Mouse (Mus musculus): Measurements from ENCODE around the gene Fcgr1. TPM values are rescaled to one million over a fixed set of nuclear protein-coding genes. Genes with fewer than 3 reads are reported as not detected.

The Fcgr1 gene
- polyA plus RNA-seq, 1 experiment from 2014 or later: 1.9 TPM

DNA sequence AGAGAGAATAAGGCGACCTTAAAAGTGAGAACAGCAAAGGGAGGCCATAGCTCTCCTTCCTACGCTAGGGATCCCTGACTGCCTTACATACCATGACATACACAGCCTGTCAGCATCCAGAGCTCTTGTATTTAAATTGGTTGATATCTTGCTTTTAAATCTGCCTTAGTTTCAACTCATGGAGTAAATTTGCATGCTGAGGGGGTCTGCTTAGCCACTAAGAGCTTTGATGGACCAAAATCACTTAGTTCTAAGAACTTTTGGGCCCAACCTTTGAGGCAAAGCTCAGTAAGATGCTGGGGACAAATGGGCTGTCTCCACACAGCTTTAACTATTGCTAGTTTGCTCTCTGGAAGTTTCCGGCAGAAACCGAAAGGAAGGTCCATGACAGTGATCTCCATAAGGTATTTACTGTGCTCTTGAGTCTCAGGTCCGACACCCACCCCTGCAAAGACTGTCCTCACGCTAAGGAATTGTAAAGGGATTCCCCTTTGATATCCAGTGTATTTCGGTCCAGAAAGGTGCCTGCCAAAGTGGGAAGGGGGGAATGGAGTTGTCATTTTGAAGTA, 56.4 kb downstream of the Fcgr1 start:
- DNase-seq (ENCODE audit: low spot score): peak; percentile 43
- Histone ChIP-seq H3K4me1 (replicated peaks) (peaks cover 24% of the 10 kb centered on the region), H3K9me3 (no peaks in the 10 kb centered on the region), H3K4me3 (peak overlapping the region; percentile 60), H3K36me3 (no peaks in the 10 kb centered on the region), H3K27me3 (ENCODE audit: insufficient read depth, poor library complexity, severe bottlenecking) (no peaks in the 10 kb centered on the region), H3K27ac (peak overlapping the region; percentile 91)
- 32% methylated on average over 7 of the region's 7 CpGs for WGBS

DNA sequence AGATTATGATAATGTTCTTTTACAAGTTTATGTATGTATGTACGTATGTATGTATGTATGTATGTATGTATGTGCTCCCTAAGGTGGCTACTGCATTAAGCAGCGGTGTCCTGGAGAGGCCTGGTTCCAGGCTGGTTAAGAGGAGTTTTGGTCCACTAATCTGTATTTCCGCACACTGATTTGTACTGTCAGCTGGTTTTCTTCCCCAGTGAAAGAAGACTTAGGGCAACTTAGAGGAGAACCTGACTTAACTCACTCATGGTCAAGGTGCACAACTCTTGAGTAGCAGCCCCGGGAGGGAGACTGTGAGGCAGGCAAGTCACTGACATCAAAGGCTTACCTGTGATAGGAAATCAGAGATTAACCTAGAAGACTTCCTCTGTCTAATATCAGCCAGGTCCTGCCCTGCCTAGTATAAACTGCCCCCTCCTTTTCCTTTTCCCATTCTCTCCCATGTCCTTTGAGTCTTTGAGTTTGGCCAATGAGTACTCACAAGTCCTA, 56.9 kb downstream of the Fcgr1 start:
- WGBS: 86% methylated on average over 4 of the region's 4 CpGs
- peak; percentile 33 for DNase-seq (ENCODE audit: low spot score)
- Histone ChIP-seq H3K27ac (peak overlapping the region; percentile 91), H3K36me3 (no peaks in the 10 kb centered on the region), H3K4me3 (peak overlapping the region; percentile 60), H3K4me1 (replicated peaks) (peaks cover 24% of the 10 kb centered on the region), H3K9me3 (no peaks in the 10 kb centered on the region), H3K27me3 (ENCODE audit: insufficient read depth, poor library complexity, severe bottlenecking) (no peaks in the 10 kb centered on the region)

DNA sequence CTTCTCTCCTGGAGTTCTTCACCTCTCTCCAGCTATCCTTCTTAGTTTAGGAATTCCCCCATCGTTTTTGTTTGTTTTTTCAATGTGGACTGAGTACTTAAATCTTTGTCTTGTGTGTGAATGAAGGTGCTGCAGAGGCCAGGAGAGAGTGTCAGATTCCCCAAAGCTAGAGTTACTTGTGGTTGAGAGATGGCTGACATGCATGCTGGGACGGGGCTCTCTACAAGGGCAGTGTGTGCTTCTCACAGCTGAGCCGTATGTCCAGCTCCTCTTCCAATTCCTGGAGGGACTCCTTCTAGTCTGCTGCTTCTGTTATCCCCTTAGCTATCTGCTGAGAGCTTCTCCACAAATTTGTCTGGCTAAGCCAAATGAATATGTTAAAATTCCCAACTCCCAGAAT, 57.9 kb downstream of the Fcgr1 start:
- Histone ChIP-seq H3K36me3 (no peaks in the 10 kb centered on the region), H3K4me1 (replicated peaks) (peaks cover 21% of the 10 kb centered on the region), H3K27ac (no peak overlapping the region; the same call in 1 of the 2 replicates), H3K9me3 (no peaks in the 10 kb centered on the region), H3K4me3 (no peak overlapping the region), H3K27me3 (ENCODE audit: insufficient read depth, poor library complexity, severe bottlenecking) (no peaks in the 10 kb centered on the region)
- 55% methylated on average over 3 of the region's 3 CpGs for WGBS
- no peak for DNase-seq (ENCODE audit: low spot score)

DNA sequence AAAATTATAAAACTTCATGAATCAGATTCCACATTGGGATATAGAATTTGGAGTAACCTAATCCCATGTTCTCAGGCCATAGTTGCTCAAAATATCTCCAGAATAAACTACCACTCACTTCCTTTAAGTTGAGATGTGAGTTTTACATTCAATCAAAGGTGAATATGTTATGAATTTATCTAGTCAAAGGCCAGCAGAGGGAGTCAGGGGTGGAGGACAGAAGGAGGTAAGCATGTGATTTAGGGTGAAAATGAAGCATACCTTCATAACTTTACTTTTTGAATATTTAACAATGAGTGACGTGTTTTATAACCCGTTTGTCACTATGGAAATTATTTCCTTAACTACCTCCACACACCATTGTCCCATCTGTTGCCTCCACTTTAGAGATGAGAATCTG, 58.9 kb downstream of the Fcgr1 start:
- H3K27me3 ChIP-seq (ENCODE audit: insufficient read depth, poor library complexity, severe bottlenecking): no peaks in the 10 kb centered on the region
- H3K4me3 ChIP-seq: no peak overlapping the region
- H3K4me1 ChIP-seq (replicated peaks): peaks cover 16% of the 10 kb centered on the region
- H3K27ac ChIP-seq: no peak overlapping the region
- no peaks in the 10 kb centered on the region for H3K36me3 ChIP-seq
- no peaks in the 10 kb centered on the region for H3K9me3 ChIP-seq
- DNase-seq (ENCODE audit: low spot score): no peak
- WGBS: 95% methylated on average over 2 of the region's 2 CpGs

Other genes with a start within 250 kb of the Fcgr1 start
- 30.4 and 32.4 TPM in 2 replicates for gene Vps45, start 235.5 kb downstream of the Fcgr1 start, polyA plus RNA-seq (2016; fragmentation: Nextera tagmentation; extraction: Ambion mirVana)
- gene Otud7b, start 189.4 kb downstream of the Fcgr1 start, polyA plus RNA-seq (2016; fragmentation: Nextera tagmentation; extraction: Ambion mirVana): 12.8 and 19.2 TPM in 2 replicates
- gene Mtmr11, start 132.0 kb downstream of the Fcgr1 start, polyA plus RNA-seq (2016; fragmentation: Nextera tagmentation; extraction: Ambion mirVana): 10.4 and 11.4 TPM in 2 replicates
- 250 and 259 TPM in 2 replicates for gene Sf3b4, start 121.6 kb downstream of the Fcgr1 start, polyA plus RNA-seq (2016; fragmentation: Nextera tagmentation; extraction: Ambion mirVana)
- gene Sv2a, start 112.8 kb downstream of the Fcgr1 start, polyA plus RNA-seq (2016; fragmentation: Nextera tagmentation; extraction: Ambion mirVana): 3.7 and 15.3 TPM in 2 replicates
- 89.6 and 90.3 TPM in 2 replicates for gene Bola1, start 74.3 kb downstream of the Fcgr1 start, polyA plus RNA-seq (2016; fragmentation: Nextera tagmentation; extraction: Ambion mirVana)
- not detected in 2 replicates for gene Hist2h2ab, start 74.1 kb downstream of the Fcgr1 start, polyA plus RNA-seq (2016; fragmentation: Nextera tagmentation; extraction: Ambion mirVana)
- 7.6 and 12.0 TPM in 2 replicates for gene Hist2h2ac, start 73.1 kb downstream of the Fcgr1 start, polyA plus RNA-seq (2016; fragmentation: Nextera tagmentation; extraction: Ambion mirVana)
- 6.0 and 8.7 TPM in 2 replicates for gene Hist2h2be, start 72.8 kb downstream of the Fcgr1 start, polyA plus RNA-seq (2016; fragmentation: Nextera tagmentation; extraction: Ambion mirVana)
- gene Hist2h3c2, start 54.8 kb downstream of the Fcgr1 start, polyA plus RNA-seq (2016; fragmentation: Nextera tagmentation; extraction: Ambion mirVana): 7.9 and 8.4 TPM in 2 replicates
- 44.6 and 55.1 TPM in 2 replicates for gene Hist2h2aa2, start 53.7 kb downstream of the Fcgr1 start, polyA plus RNA-seq (2016; fragmentation: Nextera tagmentation; extraction: Ambion mirVana)
- gene Hist2h2aa1, start 48.5 kb downstream of the Fcgr1 start, polyA plus RNA-seq (2016; fragmentation: Nextera tagmentation; extraction: Ambion mirVana): 11.3 and 13.4 TPM in 2 replicates
- gene Hist2h3c1, start 47.3 kb downstream of the Fcgr1 start, polyA plus RNA-seq (2016; fragmentation: Nextera tagmentation; extraction: Ambion mirVana): 0.42 and 0.56 TPM in 2 replicates
- gene Hist2h4, start 30.7 kb downstream of the Fcgr1 start, polyA plus RNA-seq (2016; fragmentation: Nextera tagmentation; extraction: Ambion mirVana): 6.8 and 13.6 TPM in 2 replicates
- 49.7 and 51.9 TPM in 2 replicates for gene Hist2h3b, start 25.3 kb downstream of the Fcgr1 start, polyA plus RNA-seq (2016; fragmentation: Nextera tagmentation; extraction: Ambion mirVana)
- gene Hist2h2bb, start 24.2 kb downstream of the Fcgr1 start, polyA plus RNA-seq (2016; fragmentation: Nextera tagmentation; extraction: Ambion mirVana): 9.4 and 9.7 TPM in 2 replicates
- gene BC107364, start 158.3 kb upstream of the Fcgr1 start, polyA plus RNA-seq (2016; fragmentation: Nextera tagmentation; extraction: Ambion mirVana): 0.25 TPM in 1 of 2 replicates, not detected in the other
- 0.89 and 2.2 TPM in 2 replicates for gene Hfe2, start 231.2 kb upstream of the Fcgr1 start, polyA plus RNA-seq (2016; fragmentation: Nextera tagmentation; extraction: Ambion mirVana)

Measured in hindbrain, embryonic 10.5 days (tissue).